Mouse (Mus musculus) heart, postnatal 10 days (tissue): Measurements from ENCODE around the gene Ms4a15. TPM values are rescaled to one million over a fixed set of nuclear protein-coding genes. Genes with fewer than 3 reads are reported as not detected.

Experiments used
- DNase-seq, 2 experiments: peaks; one replicate each; pipeline ENCODE4 v3.0.0; 2021
- intact Hi-C: fragments of 180-260 bp; cut with DNase I; formaldehyde crosslinking; loops from one replicate; pipeline ENCODE4 v1.15.1; 2025
- total RNA-seq, 2 experiments: library from RNA; stranded (reverse); gene quantifications; 2 replicates each; pipeline ENCODE4 v1.2.3; 2021

Ms4a15 gene
- total RNA-seq, 2 experiments from 2014 or later: not detected

- intact Hi-C loops: no loop called here
- no peak for DNase-seq
Measured at GRCm38 (mm10) chr19:10968578-10968977, 24.5 kb downstream of the Ms4a15 start.

- intact Hi-C loops: no loop called here
- peak in 1 of 2 experiments; percentile 32 for DNase-seq
Measured at GRCm38 (mm10) chr19:10965721-10966120, 27.3 kb downstream of the Ms4a15 start.

GRCm38 (mm10) chr19:10959978-10960346, 33.1 kb downstream of the Ms4a15 start:
- intact Hi-C loops: loop anchor here (2.0 kb wide), 4 partner anchors 51 to 295 kb away; no protein-coding TSS in a partner anchor
- DNase-seq: no peak

- DNase-seq: peak; percentile 68 to 85
- intact Hi-C loops: loop anchor here (2.0 kb wide), 3 partner anchors 51 to 295 kb away; no protein-coding TSS in a partner anchor
Measured at GRCm38 (mm10) chr19:10959085-10959977, 33.7 kb downstream of the Ms4a15 start.

GRCm38 (mm10) chr19:10952021-10952939, 40.8 kb downstream of the Ms4a15 start:
- peak; percentile 71 to 73 for DNase-seq
- intact Hi-C loops: no loop called here

- intact Hi-C loops: no loop called here
- DNase-seq: no peak
Measured at GRCm38 (mm10) chr19:10949558-10949957, 43.5 kb downstream of the Ms4a15 start.

GRCm38 (mm10) chr19:10949112-10949511, 43.9 kb downstream of the Ms4a15 start, which contains the start of gene Ccdc86:
Gene Ccdc86, minus strand, starts transcription at chr19:10949266.
- peak; percentile 97 to 98 for DNase-seq
- intact Hi-C loops: no loop called here

- DNase-seq: no peak
- intact Hi-C loops: no loop called here
Measured at GRCm38 (mm10) chr19:10948416-10948815, 44.6 kb downstream of the Ms4a15 start.

- no peak for DNase-seq
- intact Hi-C loops: no loop called here
Measured at GRCm38 (mm10) chr19:10947219-10947618, 45.8 kb downstream of the Ms4a15 start.

GRCm38 (mm10) chr19:10946506-10946905, 46.5 kb downstream of the Ms4a15 start:
- intact Hi-C loops: no loop called here
- no peak for DNase-seq

GRCm38 (mm10) chr19:10943955-10944354, 49.1 kb downstream of the Ms4a15 start:
- intact Hi-C loops: no loop called here
- DNase-seq: no peak

- intact Hi-C loops: no loop called here
- DNase-seq: no peak
Measured at GRCm38 (mm10) chr19:10940801-10941457, 52.1 kb downstream of the Ms4a15 start.

GRCm38 (mm10) chr19:10940097-10940800, 52.8 kb downstream of the Ms4a15 start:
- peak; percentile 48 to 70 for DNase-seq
- intact Hi-C loops: no loop called here

- intact Hi-C loops: no loop called here
Measured at GRCm38 (mm10) chr19:10938771-10939170, 54.3 kb downstream of the Ms4a15 start.

GRCm38 (mm10) chr19:10937110-10937563, 55.9 kb downstream of the Ms4a15 start, which contains the start of gene Ptgdr2:
Gene Ptgdr2, plus strand, starts transcription at chr19:10937160.
- intact Hi-C loops: no loop called here
- no peak for DNase-seq

More at GRCm38 (mm10) chr19:10938771-10939170, 54.3 kb downstream of the Ms4a15 start:
- DNase-seq: no peak

GRCm38 (mm10) chr19:10936077-10936476, 57.0 kb downstream of the Ms4a15 start:
- DNase-seq: no peak
- intact Hi-C loops: no loop called here

GRCm38 (mm10) chr19:10935029-10935428, 58.0 kb downstream of the Ms4a15 start:
- intact Hi-C loops: no loop called here
- no peak for DNase-seq

GRCm38 (mm10) chr19:10930641-10931040, 62.4 kb downstream of the Ms4a15 start:
- intact Hi-C loops: no loop called here
- no peak for DNase-seq
